Mouse (Mus musculus): ENCODE measurements around the gene Tmem123.

DNA sequence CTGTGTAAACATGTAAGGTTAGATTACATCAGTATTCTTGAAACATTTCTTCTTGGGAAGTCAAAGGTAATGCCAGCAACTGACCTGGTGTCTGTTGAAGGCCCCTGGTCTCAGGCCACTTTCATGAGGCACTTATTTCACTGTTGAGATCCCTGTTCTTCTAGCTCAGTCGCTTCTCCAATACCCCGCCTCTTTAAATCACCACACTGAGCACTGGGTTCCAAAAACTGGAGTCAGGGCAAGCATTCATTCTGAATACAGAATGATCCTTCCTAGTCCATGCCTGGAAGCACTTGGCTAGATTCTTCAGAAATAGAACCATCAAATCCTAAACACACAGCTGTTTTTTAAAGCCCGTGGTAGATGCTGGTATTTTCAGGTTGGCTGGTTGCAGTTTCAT lies 1.1 kb upstream of the Tmem123 start:
- TF ChIP-seq CTCF (IDR thresholded peaks at IDR 0.05; ENCODE audit: low read depth) (no peak), EP300 (IDR thresholded peaks at IDR 0.05; ENCODE audit: low read depth) (no peak)
